Mouse (Mus musculus) lung, adult 2 months (tissue): ENCODE results near the gene Cdh4.

Experiments used
- CTCF ChIP-seq: fragments of 200-500 bp; IDR thresholded peaks from 2 replicates; pipeline ENCODE4 v1.5.1; 2011; ENCODE audit warnings: mild to moderate bottlenecking, low read length, control low read depth; ENCODE audit not compliant: insufficient read depth
- POLR2A ChIP-seq: fragments of 200-500 bp; IDR thresholded peaks from 2 replicates; pipeline ENCODE4 v1.6.1; 2011; ENCODE audit warnings: low read depth, mild to moderate bottlenecking, control low read depth, low read length, borderline replicate concordance; ENCODE audit errors: extremely low read depth

- TF ChIP-seq CTCF (no peak), POLR2A (no peak)
Measured at GRCm38 (mm10) chr2:179571175-179571769, 129.0 kb downstream of the Cdh4 start.
